In genomic region chr11:6166351-6166750, GRCm38 (mm10) we compare ENCODE assay signal across 22 mouse cellular contexts.
"Had no signal": no experiment of that assay in that cellular context is flagged by ENCODE, and none has a peak within 500 bp of the region (broad histone marks: within the 10 kb centered on the region; RNA-seq: fewer than 3 reads in every experiment).

No protein-coding gene starts in this region.

- H3K36me3 ChIP-seq: kidney, embryonic 15.5 days; midbrain, embryonic 15.5 days; neural tube, embryonic 13.5 days; stomach, embryonic 15.5 days had no signal

- H3K9ac ChIP-seq: kidney, embryonic 15.5 days; limb, embryonic 13.5 days; liver, embryonic 13.5 days; lung, embryonic 14.5 days; midbrain, embryonic 15.5 days; neural tube, embryonic 13.5 days; stomach, embryonic 15.5 days had no signal

- ATAC-seq: midbrain, embryonic 15.5 days had no signal

- DNase-seq: kidney, adult 8-10 months; kidney, postnatal 10 days; kidney, postnatal 36 days; layer of hippocampus, postnatal 36 days; liver; liver, embryonic 13.5 days; lung, embryonic 14.5 days; lung, postnatal 14 days; lung, postnatal 4 days; retina, postnatal 1 day; right cerebral cortex, postnatal 25 days; spleen, adult 18-20 months; thymus, postnatal 25 days had no signal

- H3K4me3 ChIP-seq: kidney, embryonic 15.5 days; left cerebral cortex, adult 2 months; limb, embryonic 10.5 days; limb, embryonic 13.5 days; liver, embryonic 13.5 days; midbrain, embryonic 15.5 days; myocyte; neural tube, embryonic 13.5 days; stomach, embryonic 15.5 days had no signal

- H3K4me1 ChIP-seq: limb, embryonic 10.5 days; midbrain, embryonic 15.5 days; stomach, embryonic 15.5 days had no signal

- H3K27ac ChIP-seq: kidney, embryonic 15.5 days; left cerebral cortex, adult 2 months; limb, embryonic 10.5 days; limb, embryonic 13.5 days; midbrain, embryonic 15.5 days; neural tube, embryonic 13.5 days; stomach, embryonic 15.5 days had no signal

- H3K9me3 ChIP-seq: kidney, embryonic 15.5 days; limb, embryonic 10.5 days; limb, embryonic 13.5 days; liver, embryonic 13.5 days; midbrain, embryonic 15.5 days; neural tube, embryonic 13.5 days; stomach, embryonic 15.5 days had no signal

- H3K4me2 ChIP-seq: kidney, embryonic 15.5 days; limb, embryonic 13.5 days; liver, embryonic 13.5 days; lung, embryonic 14.5 days; midbrain, embryonic 11.5 days; midbrain, embryonic 15.5 days; neural tube, embryonic 13.5 days; stomach, embryonic 15.5 days had no signal

- H3K27me3 ChIP-seq: kidney, embryonic 15.5 days; limb, embryonic 13.5 days; liver, embryonic 13.5 days; midbrain, embryonic 15.5 days; neural tube, embryonic 13.5 days; stomach, embryonic 15.5 days had no signal
